Mouse (Mus musculus) cortical plate, adult 2 months (tissue): ENCODE data around the gene Bsdc1. TPM values are rescaled to one million over a fixed set of nuclear protein-coding genes. Genes with fewer than 3 reads are reported as not detected.

Experiments used
- H3K27ac ChIP-seq: fragments of 200-500 bp; 2 replicates; pipeline ENCODE4 v1.5.1; 2012; ENCODE audit warnings: low read length, control low read depth, inconsistent platforms; ENCODE audit not compliant: insufficient read depth
- H3K4me1 ChIP-seq: fragments of 200-500 bp; 2 replicates; pipeline ENCODE4 v1.6.1; 2011; ENCODE audit warnings: low read length; ENCODE audit not compliant: control insufficient read depth, insufficient read depth
- H3K4me3 ChIP-seq: fragments of 200-500 bp; 2 replicates; pipeline ENCODE4 v1.5.1; 2011; ENCODE audit warnings: mild to moderate bottlenecking, low read length, control low read depth; ENCODE audit not compliant: insufficient read depth
- CTCF ChIP-seq: fragments of 200-500 bp; IDR thresholded peaks from 2 replicates; pipeline ENCODE4 v1.5.1; 2011; ENCODE audit warnings: mild to moderate bottlenecking, control low read depth, low read length; ENCODE audit not compliant: insufficient read depth; ENCODE audit errors: extremely low read depth
- POLR2A ChIP-seq: fragments of 200-500 bp; IDR thresholded peaks from 2 replicates; pipeline ENCODE4 v1.6.1; 2011; ENCODE audit warnings: mild to moderate bottlenecking, low read length, control low read depth; ENCODE audit not compliant: insufficient read depth; ENCODE audit errors: extremely low read depth
- polyA plus RNA-seq: library from polyadenylated mRNA; depleted of rRNA; stranded (reverse); fragments of >200 nt; gene quantifications from 2 replicates; pipeline ENCODE4 v1.2.3, GENCODE M21; 2012

The Bsdc1 gene
- polyA plus RNA-seq, 1 experiment: 28.3 TPM

- no peak overlapping the region for H3K4me3 ChIP-seq
- no peaks in the 10 kb centered on the region for H3K4me1 ChIP-seq
- no peak for TF ChIP-seq POLR2A
- no peak for TF ChIP-seq CTCF
- no peak overlapping the region for H3K27ac ChIP-seq
Measured at GRCm38 (mm10) chr4:129464286-129464815, 3.0 kb downstream of the Bsdc1 start.

- H3K4me3 ChIP-seq: no peak overlapping the region
- H3K4me1 ChIP-seq: peaks cover 1% of the 10 kb centered on the region; the same call in 1 of the 2 replicates
- H3K27ac ChIP-seq: no peak overlapping the region
- TF ChIP-seq CTCF: no peak
Measured at GRCm38 (mm10) chr4:129476047-129476446, 14.7 kb downstream of the Bsdc1 start.

GRCm38 (mm10) chr4:129479863-129480262 is 18.5 kb downstream of the Bsdc1 start:
- no peak overlapping the region for H3K27ac ChIP-seq
- H3K4me1 ChIP-seq: peaks cover 1% of the 10 kb centered on the region; the same call in 1 of the 2 replicates
- TF ChIP-seq POLR2A (no peak), CTCF (no peak)
- H3K4me3 ChIP-seq: no peak overlapping the region

- no peak for TF ChIP-seq POLR2A
- no peak for TF ChIP-seq CTCF
- no peak overlapping the region for H3K4me3 ChIP-seq
- H3K4me1 ChIP-seq: peaks cover 1% of the 10 kb centered on the region; the same call in 1 of the 2 replicates
- no peak overlapping the region for H3K27ac ChIP-seq
Measured at GRCm38 (mm10) chr4:129481090-129481489, 19.7 kb downstream of the Bsdc1 start.

- Histone ChIP-seq H3K4me1 (no peaks in the 10 kb centered on the region), H3K4me3 (peak within 1 kb of the TSS; percentile 7), H3K27ac (no peak within 1 kb of the TSS)
- TF ChIP-seq CTCF (no peak), POLR2A (no peak)
Measured at GRCm38 (mm10) chr4:129490972-129491880, 29.8 kb downstream of the Bsdc1 start, which contains the start of the genes Tssk3 and Fam229a. Tssk3 (minus strand) TSS chr4:129491022. Fam229a (plus strand) TSS chr4:129491190.

GRCm38 (mm10) chr4:129494681-129495080 is 33.3 kb downstream of the Bsdc1 start:
- no peak for TF ChIP-seq POLR2A
- 0 out of 2 replicates have a peak, but pooled peaks have one; percentile 4 for TF ChIP-seq CTCF
- no peaks in the 10 kb centered on the region for H3K4me1 ChIP-seq
- H3K27ac ChIP-seq: no peak overlapping the region
- H3K4me3 ChIP-seq: no peak overlapping the region

- Histone ChIP-seq H3K4me1 (no peaks in the 10 kb centered on the region), H3K4me3 (no peak overlapping the region), H3K27ac (peak overlapping the region; percentile 13; the same call in 1 of the 2 replicates)
- peak; percentile 35; the same call in 1 of the 2 replicates for TF ChIP-seq POLR2A
- no peak for TF ChIP-seq CTCF
Measured at GRCm38 (mm10) chr4:129495672-129496562, 34.5 kb downstream of the Bsdc1 start.

GRCm38 (mm10) chr4:129496631-129497030 is 35.2 kb downstream of the Bsdc1 start:
- Histone ChIP-seq H3K4me3 (no peak overlapping the region), H3K4me1 (no peaks in the 10 kb centered on the region), H3K27ac (no peak overlapping the region)
- TF ChIP-seq POLR2A: no peak
- no peak for TF ChIP-seq CTCF

GRCm38 (mm10) chr4:129498941-129499340 is 37.6 kb downstream of the Bsdc1 start:
- Histone ChIP-seq H3K27ac (no peak overlapping the region), H3K4me1 (no peaks in the 10 kb centered on the region), H3K4me3 (no peak overlapping the region)
- no peak for TF ChIP-seq CTCF
- no peak for TF ChIP-seq POLR2A
